Mouse (Mus musculus) right cerebral cortex, postnatal 14 days (tissue): Measurements from ENCODE around the gene Gm10681.
"Not testable (repeated sequence)": the region's sequence is repeated elsewhere in the genome, so short reads cannot be mapped to it uniquely, and the experiment has no call there.

ENCODE experiments used
- DNase-seq: peaks from one replicate; pipeline ENCODE4 v3.0.0; 2022

Gene Gm10681

GRCm38 (mm10) chr3:98588707-98589106 is at the start of gene Gm10681:
Gene Gm10681 (minus strand): TSS chr3:98588807.
- no peak for DNase-seq

GRCm38 (mm10) chr3:98635145-98635544 is 46.5 kb upstream of the Gm10681 start:
- DNase-seq: no peak

GRCm38 (mm10) chr3:98630152-98630551 is 41.5 kb upstream of the Gm10681 start, which contains the start of gene Hsd3b5:
Gene Hsd3b5 (minus strand): TSS chr3:98630252.
- DNase-seq: no peak

GRCm38 (mm10) chr3:98629633-98630032 is 41.0 kb upstream of the Gm10681 start:
- no peak for DNase-seq

GRCm38 (mm10) chr3:98616786-98617185 is 28.2 kb upstream of the Gm10681 start:
- DNase-seq: not testable (repeated sequence)

- DNase-seq: not testable (repeated sequence)
Measured at GRCm38 (mm10) chr3:98616244-98616643, 27.6 kb upstream of the Gm10681 start.

GRCm38 (mm10) chr3:98614406-98614927 is 25.9 kb upstream of the Gm10681 start:
- DNase-seq: not testable (repeated sequence)

GRCm38 (mm10) chr3:98613963-98614362 is 25.4 kb upstream of the Gm10681 start:
- no peak for DNase-seq

- not testable (repeated sequence) for DNase-seq
Measured at GRCm38 (mm10) chr3:98613540-98613939, 24.9 kb upstream of the Gm10681 start.

GRCm38 (mm10) chr3:98587721-98588120 is 886 bp downstream of the Gm10681 start:
- no peak for DNase-seq

GRCm38 (mm10) chr3:98582622-98583021 is 6.0 kb downstream of the Gm10681 start:
- not testable (repeated sequence) for DNase-seq

- DNase-seq: not testable (repeated sequence)
Measured at GRCm38 (mm10) chr3:98582202-98582601, 6.4 kb downstream of the Gm10681 start.

GRCm38 (mm10) chr3:98581024-98581423 is 7.6 kb downstream of the Gm10681 start:
- peak; percentile 73 for DNase-seq

GRCm38 (mm10) chr3:98567717-98568116 is 20.9 kb downstream of the Gm10681 start:
- DNase-seq: not testable (repeated sequence)

GRCm38 (mm10) chr3:98564894-98565293 is 23.7 kb downstream of the Gm10681 start:
- not testable (repeated sequence) for DNase-seq

- not testable (repeated sequence) for DNase-seq
Measured at GRCm38 (mm10) chr3:98563831-98564230, 24.8 kb downstream of the Gm10681 start.

- DNase-seq: not testable (repeated sequence)
Measured at GRCm38 (mm10) chr3:98560711-98561110, 27.9 kb downstream of the Gm10681 start.

GRCm38 (mm10) chr3:98550832-98551231 is 37.8 kb downstream of the Gm10681 start:
- DNase-seq: not testable (repeated sequence)

GRCm38 (mm10) chr3:98550215-98550614 is 38.4 kb downstream of the Gm10681 start:
- DNase-seq: not testable (repeated sequence)

GRCm38 (mm10) chr3:98548495-98548894 is 40.1 kb downstream of the Gm10681 start:
- not testable (repeated sequence) for DNase-seq

GRCm38 (mm10) chr3:98547641-98548040 is 41.0 kb downstream of the Gm10681 start:
- DNase-seq: not testable (repeated sequence)

GRCm38 (mm10) chr3:98524978-98525377 is 63.6 kb downstream of the Gm10681 start:
- not testable (repeated sequence) for DNase-seq

- not testable (repeated sequence) for DNase-seq
Measured at GRCm38 (mm10) chr3:98524552-98524951, 64.1 kb downstream of the Gm10681 start.

- DNase-seq: not testable (repeated sequence)
Measured at GRCm38 (mm10) chr3:98522779-98523178, 65.8 kb downstream of the Gm10681 start.

GRCm38 (mm10) chr3:98510414-98510813 is 78.2 kb downstream of the Gm10681 start, which contains the start of gene Hsd3b4:
Gene Hsd3b4 (minus strand): TSS chr3:98510514.
- not testable (repeated sequence) for DNase-seq
